Mouse (Mus musculus) liver, embryonic 14.5 days (tissue): ENCODE data around the gene Dlg2.

Source experiments
- CTCF ChIP-seq: IDR thresholded peaks from 2 replicates; pipeline ENCODE4 v1.5.1; 2016; ENCODE audit warnings: antibody characterized with exemption, low read depth, control low read depth
- EP300 ChIP-seq: IDR thresholded peaks from 2 replicates; pipeline ENCODE4 v1.6.1; 2016; ENCODE audit warnings: antibody characterized with exemption, low read depth

- TF ChIP-seq CTCF (no peak), EP300 (no peak)
These were observed 990.6 kb downstream of the Dlg2 start for GRCm38 (mm10) chr7:91467061-91467460.
